Mouse (Mus musculus): ENCODE data around the gene Gpr39.

GRCm38 (mm10) chr1:125808426-125808825 is 131.6 kb downstream of the Gpr39 start:
- no peak for TF ChIP-seq CTCF (IDR thresholded peaks at IDR 0.05; ENCODE audit: borderline replicate concordance, extremely low read depth, insufficient read depth, insufficient read length)
- TF ChIP-seq POLR2A (IDR thresholded peaks at IDR 0.05; ENCODE audit: borderline replicate concordance, extremely low read depth, insufficient read depth, insufficient read length, poor library complexity, severe bottlenecking) = no peak

Measured in brain, embryonic 14.5 days (tissue).